Mouse (Mus musculus): ENCODE measurements around the gene Gm9747. TPM values are rescaled to one million over a fixed set of nuclear protein-coding genes. Genes with fewer than 3 reads are reported as not detected.

Gene Gm9747
- not detected for polyA plus RNA-seq (2014; fragmentation: Illumina TruSeq; extraction: RNeasy Lipid Tissue Mini Kit (QIAGEN cat#74804); ENCODE audit: low read depth, low replicate concordance)

GRCm38 (mm10) chr1:82232812-82233211 lies at the start of gene Gm9747:
Gene Gm9747, plus strand, starts transcription at chr1:82233112.

Other genes with a start within 250 kb of the Gm9747 start
- gene Irs1, start 58.3 kb downstream of the Gm9747 start, polyA plus RNA-seq (2014; fragmentation: Illumina TruSeq; extraction: RNeasy Lipid Tissue Mini Kit (QIAGEN cat#74804); ENCODE audit: low read depth, low replicate concordance) = 13.9 TPM
- gene Rhbdd1, start 83.3 kb downstream of the Gm9747 start, polyA plus RNA-seq (2014; fragmentation: Illumina TruSeq; extraction: RNeasy Lipid Tissue Mini Kit (QIAGEN cat#74804); ENCODE audit: low read depth, low replicate concordance) = 15.2 TPM